Mouse (Mus musculus) NIH3T3 (cell line): ENCODE measurements around the gene Tbc1d15.

ENCODE experiments used
- DNase-seq: peaks from one replicate; pipeline ENCODE4 v3.0.0-alpha.2; 2012; ENCODE audit warnings: low read depth

Gene Tbc1d15

DNA sequence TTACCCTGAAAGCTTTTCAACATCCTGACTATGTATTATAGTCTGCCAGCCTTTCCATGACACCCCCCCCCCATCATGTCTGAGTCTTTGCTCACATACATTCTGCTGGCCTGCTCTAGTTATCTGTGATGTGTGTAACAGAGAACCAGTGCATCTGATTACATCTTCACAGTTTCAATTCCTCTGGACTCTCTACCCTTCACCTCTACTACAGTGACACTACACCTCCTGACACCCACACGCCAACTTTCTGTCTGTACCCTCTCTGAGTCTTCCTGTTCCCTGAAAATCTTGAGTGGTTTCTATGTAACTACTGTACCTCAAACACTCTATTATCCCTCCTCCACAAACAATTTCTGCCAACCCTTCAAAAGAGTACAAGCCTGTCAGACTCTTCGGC is 5.8 kb downstream of the Tbc1d15 start:
- DNase-seq, result no peak

DNA sequence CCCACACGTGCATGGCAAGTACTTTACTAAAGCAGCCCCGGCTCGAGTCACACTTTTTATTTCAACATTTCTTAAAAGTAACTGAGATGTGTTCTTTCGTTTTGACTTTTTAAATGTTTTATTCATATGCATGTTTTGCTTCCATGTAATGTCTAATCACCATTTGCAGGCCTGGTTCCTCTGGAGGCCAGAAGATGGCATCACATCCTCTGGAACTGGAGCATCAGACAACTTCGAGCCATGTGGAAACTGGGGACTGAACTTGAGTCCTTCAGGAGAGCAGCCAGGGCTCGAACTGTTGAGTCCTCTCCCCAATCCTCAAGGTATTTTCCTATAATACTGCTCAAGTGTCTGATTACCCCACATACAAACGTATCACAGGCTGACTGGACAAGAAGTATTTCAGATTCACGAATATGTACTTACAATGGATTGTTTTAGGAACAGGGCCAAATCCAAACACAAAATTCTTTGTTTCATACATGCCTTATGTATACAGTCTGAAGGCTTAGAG is 10.1 kb downstream of the Tbc1d15 start:
- peak; percentile 71 for DNase-seq

DNA sequence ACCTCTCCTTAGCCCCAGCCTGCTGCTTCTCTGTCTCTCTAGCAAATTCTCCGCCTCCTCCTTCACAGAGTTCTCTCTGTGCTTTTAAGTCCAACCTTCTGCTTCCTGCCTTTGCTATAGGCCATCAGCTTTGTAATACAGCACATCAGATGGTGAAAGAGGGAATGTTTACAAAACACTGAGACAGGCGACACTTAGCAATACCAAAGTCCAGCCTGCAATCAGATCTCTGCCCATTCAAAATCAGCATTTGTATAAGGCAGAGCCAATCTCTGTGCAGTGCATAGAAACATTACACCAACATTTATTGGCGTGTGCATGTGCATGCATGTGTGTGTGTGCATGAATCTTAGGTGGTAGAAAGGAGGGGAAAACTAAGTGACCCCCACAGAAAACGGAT is 13.3 kb downstream of the Tbc1d15 start:
- no peak for DNase-seq

DNA sequence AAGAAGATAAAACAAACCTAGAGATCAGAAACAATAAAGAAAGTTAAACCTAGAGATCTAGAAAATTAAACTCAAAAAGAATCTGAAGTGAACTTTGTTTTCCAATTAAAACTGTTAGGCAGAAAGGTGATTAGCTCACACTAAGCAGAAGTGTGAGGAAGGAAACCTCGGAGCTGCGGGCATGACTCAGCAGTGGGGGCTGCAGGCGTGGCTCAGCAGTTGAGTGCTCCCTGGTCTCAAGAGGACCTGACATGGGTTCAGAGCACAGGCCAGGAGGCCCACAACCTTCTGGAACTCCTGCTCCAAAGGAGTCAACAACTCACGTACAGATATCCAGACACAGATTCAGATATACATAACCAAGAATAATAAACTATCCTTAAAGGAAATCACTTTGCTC is 14.5 kb downstream of the Tbc1d15 start:
- DNase-seq, result no peak

DNA sequence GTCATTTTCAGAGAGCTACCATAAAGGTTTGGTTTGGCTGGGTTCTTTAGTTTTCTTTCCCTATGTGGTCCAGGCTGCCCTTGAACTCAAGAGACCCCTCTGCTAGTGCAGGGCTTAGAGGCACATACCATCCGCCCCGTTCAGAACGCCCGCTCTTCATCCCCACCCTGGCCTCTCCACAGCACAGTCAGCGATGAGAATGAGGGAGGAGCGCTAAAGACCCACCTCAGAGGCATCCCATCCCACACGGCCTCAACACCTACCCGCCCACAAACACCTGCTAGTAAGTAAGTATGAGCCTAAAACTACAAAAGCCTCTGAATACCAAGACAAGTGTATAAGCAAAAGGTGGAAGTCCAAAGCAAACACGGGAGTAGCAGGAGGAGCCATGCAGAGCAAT is 15.8 kb downstream of the Tbc1d15 start:
- DNase-seq, result no peak

DNA sequence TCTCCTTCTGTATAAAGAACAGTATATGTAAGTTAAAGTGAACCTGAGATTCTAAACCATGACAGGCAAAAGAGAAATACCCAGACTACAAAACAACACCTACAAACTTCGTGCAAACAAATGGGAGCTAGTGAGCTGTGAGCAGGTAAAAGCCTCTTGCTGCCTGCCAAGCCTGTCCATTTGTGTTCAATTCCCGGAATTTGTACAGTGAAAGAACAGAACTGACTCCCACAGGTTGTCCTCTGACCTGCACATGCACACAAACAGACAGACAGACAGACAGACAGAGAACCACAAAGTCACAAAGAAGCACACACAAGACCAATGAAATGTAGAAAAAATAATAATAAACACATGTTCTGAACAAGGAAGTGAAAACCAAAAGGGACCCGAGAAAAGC is 17.5 kb downstream of the Tbc1d15 start:
- DNase-seq, result no peak

DNA sequence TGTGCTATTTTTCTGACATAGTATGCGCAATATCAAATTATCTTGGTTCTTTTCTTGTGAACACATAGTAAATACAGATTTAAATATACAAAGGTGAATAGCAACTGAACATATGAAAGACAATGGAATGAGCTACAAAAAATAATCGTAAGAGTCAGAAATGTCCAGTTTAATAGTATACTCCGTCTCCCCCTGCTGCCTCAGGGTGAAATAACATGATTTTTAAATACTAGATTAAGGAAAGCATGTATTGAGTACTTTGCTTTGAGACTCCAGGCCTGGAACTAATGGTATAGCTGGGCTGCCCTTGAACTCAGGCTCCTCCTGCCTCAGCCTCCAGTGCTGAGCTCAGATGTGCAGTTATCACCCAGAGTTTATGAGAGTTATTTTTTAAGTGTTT is 18.8 kb downstream of the Tbc1d15 start:
- DNase-seq, result peak; percentile 51

DNA sequence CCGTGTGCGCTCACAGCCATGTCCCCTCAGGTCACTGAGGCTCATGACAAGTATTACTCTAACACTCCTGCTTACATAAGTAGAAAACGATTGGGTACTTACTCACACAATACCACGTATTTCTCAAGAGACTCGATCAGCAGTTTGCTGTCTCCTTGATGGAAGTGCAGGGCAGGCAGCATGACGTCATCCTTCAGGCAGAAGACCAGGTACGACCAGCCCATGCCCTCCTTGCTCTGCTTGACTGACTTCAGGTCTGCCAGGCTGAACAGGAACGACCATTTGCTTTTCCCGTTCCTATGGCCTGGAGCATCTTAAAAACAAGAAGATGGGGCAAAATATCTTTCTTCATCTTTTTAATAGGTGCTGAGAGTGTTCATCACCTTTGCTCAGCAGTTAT is 22.2 kb downstream of the Tbc1d15 start:
- DNase-seq, result no peak

DNA sequence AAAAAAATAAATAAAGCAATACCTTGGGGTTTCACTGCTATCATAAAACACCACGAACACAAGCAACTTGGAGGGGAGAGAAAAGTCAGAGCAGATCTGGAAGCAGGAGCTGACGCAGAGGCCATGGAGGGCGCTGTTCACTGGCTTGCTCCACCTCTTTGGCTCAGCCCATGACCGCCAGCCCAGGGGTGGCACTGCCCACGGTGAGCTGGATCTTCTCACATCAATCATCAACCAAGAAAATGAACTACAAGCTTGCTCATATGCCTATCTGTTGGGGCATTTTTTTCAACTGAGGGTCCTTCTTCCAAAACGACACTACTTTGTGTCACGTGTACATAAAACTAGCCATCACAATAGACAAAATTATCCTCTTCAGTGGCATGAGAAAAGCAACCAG is 24.7 kb downstream of the Tbc1d15 start:
- DNase-seq, result no peak

DNA sequence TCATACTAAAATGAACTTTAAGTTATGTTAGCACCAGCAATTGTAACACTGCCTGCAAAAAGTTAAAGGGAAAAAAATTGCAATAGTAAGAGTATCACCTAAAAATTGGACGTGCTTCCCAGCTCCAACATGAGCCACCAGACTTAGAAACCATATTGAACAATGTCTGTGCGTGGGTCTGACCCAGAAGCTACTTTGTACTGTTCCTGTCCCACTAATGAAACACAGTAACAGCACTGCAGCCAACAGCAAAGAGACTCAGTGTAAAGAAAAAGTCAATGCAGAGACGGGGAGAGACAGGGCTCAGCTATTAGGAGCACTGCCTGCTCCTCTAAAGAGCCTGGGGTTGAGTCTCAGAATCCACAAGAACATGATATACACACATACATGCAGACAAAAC is 27.4 kb downstream of the Tbc1d15 start:
- no peak for DNase-seq

DNA sequence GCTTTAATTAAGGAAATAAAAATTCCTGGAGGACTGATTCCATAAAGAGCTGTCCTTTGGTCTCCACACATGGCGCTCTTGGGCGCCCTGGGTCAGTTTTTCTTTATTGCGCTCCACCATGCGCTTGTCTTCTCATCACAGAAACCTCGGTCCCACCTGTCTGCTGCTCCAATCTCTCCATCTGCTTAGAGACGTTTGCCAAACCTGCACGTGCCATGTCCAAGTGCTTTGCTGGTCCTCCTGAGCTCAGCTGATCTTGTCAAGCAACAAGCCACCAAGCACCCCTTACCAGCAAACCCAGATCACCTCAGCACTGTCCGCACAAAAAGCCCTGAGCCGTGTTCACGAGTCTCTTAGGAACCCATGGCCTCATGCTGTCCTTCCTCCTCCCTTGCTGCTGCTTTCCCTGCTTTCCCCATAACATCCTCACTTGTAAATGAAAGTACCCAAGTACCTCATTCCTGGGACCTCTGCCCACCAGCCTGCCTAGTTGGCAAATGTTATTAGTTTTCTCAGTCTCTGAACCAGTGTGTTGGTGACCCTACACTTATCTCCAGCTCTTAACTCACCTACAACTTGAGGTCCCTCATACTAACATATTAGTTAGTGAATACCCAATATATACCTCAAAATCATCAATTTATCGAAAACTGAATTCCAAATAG is 38.2 kb downstream of the Tbc1d15 start:
- no peak for DNase-seq

DNA sequence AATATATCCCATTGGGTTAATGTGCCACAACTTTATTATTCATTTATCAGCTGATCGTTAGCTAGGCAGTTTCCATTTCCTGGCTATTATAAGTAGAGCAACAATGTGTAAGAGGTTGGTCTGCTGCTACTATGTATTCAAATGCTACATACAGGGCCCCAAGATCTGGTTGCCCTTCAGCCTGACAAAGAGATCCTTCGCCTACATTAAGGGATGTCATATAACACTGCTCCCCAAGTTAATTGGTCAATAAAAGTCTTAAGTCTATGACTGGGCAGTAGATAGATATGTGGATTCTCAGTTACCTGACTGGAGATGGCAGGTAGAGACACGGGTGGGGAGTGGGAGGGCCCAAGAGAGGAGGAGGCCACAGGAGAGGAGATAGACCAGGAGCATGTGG is 45.4 kb downstream of the Tbc1d15 start:
- no peak for DNase-seq

DNA sequence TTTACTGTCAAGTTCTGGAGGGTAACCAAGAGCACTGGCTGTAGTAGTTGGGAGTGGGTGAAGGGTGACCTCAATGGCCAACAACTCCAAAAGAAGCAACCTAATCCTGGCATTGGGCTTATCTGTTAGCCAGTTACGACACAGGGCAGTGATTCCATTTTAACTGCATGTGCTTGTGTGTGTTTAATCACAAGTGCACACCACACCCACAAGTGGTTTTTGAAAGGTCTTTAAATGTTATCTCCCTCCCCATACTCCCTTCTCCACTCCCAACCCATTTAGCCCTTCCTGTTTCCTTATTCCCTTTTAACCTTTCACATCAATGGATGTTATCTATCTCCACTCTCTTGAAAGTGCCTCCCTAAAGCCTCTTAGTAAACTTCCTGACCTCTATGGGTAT is 46.0 kb downstream of the Tbc1d15 start:
- DNase-seq, result no peak

DNA sequence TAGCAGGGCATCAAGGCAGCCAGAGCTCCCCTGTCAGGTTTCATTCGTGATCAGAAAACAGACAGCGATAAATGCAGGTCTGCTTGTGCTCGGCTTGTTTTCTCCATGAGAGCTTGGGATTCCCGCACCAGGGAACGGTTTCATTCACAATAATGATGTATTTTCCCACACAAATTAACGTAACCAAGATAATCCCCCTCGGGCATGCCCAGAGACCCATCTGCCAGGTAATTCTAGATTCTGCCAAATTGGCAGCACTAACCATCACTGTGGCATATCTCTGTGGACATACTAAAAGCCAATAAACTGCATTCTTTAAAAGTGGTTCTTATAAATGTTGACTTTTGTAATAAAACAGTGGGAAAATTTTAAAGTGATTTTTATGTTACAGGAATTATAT is 60.1 kb downstream of the Tbc1d15 start:
- no peak for DNase-seq

DNA sequence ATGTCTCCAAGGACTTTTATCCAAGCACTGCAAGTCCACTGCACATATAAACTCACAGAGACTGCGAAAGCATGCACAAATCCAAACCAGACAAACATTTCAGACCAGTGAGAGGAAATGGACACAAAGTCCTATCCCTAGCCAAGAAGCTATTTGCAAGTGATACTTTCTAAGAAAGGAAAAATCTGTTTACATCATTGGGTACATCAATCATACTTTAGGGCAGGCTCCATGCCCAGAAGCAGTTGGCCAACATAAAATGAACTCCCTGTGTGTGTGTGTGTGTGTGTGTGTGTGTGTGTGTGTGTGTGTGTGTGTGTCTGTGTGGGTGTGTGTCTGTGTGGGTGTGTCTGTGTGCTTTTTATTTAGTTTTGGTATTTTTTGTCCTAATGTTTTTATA is 63.9 kb downstream of the Tbc1d15 start:
- peak; percentile 87 for DNase-seq

DNA sequence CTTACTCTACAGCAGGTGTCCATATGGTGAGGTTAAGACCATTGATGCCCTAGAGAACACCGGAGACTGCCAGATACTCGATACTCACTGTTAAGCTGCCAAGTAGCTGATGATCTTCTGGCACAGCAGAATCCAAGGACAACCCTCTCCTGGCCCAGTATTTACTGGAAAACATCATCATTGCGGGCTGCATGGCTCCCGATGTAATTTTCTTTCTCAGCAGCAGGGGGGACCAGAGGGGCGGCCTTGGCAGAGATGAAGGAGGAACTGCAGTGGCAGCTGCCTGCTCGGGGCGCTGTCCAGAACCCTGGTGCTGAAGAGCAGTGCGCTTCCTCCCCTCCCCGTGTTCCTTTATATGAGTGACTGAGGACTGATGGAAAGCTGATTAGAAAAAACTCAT is 66.6 kb downstream of the Tbc1d15 start, which contains the start of gene Tph2:
TSS of gene Tph2 (minus strand) at position 326 of the 400 bp plus-strand sequence.
- peak; percentile 91 for DNase-seq

DNA sequence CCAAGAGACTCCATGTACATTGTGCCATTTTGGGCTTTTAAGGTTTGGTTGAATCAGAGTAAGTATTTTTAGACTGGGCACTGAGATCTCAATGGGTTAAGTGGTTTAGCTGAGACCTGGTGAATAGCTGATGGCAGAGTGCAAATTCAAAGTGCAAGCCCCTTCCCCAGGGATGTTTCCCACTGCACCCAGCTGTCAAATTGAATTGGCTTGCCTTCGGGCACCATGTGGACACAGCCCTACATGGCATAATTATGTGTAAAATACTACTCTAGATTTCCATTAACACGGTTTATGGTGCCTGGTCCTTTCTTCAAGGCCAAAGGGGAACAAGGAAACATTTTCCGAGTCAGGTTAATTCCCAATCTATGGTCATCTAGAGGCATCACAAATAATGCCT is 70.2 kb downstream of the Tbc1d15 start:
- DNase-seq, result no peak

DNA sequence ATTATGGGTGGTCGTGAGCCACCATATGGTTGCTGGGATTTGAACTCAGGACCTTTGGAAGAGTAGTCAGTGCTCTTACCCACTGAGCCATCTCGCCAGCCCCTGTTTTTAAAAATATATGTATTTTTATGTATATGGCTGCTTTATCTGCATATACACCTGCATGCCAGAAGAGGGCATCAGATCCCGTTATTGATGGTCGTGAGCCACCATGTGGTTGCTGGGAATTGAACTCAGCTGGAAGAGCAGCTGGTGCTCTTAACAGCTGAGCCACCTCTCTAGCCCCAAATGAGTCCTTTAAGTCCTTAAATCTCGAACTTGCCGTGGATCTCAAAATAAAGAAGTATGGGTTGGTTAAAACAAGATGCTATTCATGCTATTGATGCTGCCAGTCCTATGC is 73.2 kb downstream of the Tbc1d15 start:
- DNase-seq, result peak; percentile 34

DNA sequence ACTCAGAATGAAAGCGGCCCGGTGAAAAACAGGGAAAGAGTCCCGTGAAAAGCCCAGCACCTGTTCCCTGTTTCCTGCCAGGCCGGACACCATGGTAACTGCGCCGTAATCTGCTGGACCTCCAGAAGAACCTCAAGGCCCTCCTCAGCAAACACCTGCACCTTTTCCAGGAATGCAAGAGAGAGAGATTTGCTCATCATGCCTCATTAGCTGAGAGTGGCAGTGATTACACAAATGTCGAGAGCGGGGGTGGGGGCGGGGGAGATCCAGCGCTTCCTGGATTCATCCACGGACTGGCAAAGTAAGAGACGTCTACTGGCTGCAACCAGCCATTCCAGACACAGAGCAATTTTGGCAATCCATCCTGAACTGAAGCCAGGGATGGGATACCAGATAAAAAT is 75.7 kb downstream of the Tbc1d15 start:
- no peak for DNase-seq

DNA sequence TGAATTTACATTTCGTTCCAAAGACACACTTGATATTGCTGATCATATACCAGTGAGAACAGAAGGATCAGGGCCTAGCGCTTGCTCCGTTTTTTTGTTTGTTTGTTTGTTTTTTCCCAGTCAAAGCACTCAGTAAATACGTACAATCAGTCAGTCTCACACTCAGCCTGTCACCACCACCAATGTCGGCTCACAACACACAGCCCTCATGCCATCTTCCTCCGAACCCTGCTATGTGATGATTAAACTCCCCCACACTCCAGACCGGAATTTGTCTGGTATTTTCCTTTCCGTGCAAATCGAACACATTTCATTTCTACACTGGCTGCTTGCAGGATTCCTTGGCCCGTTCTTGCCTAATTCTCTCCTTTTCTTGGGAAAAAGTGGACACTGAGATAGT is 77.9 kb downstream of the Tbc1d15 start:
- DNase-seq, result no peak

DNA sequence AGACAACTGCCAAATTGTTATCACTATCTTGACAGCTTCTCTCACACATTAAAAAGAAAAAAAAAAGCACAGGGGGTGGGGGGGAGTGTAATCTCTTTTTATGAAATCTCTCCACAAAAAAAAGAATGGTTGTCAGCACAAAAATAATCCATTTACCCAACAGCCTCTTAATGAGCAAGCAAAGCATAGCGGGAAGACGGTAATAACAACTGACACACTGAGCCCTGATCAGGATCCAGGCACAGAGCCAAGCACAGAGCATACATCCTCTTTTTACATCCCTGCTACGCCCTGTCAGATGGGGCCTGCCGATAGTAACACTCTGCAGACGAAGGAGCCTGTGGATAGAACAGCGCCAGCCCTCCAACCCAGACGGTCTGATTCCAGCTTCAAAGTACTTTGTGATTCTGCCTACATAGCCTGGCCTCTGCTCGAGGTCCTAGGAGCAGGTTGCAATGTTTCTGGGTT is 79.9 kb downstream of the Tbc1d15 start:
- no peak for DNase-seq

DNA sequence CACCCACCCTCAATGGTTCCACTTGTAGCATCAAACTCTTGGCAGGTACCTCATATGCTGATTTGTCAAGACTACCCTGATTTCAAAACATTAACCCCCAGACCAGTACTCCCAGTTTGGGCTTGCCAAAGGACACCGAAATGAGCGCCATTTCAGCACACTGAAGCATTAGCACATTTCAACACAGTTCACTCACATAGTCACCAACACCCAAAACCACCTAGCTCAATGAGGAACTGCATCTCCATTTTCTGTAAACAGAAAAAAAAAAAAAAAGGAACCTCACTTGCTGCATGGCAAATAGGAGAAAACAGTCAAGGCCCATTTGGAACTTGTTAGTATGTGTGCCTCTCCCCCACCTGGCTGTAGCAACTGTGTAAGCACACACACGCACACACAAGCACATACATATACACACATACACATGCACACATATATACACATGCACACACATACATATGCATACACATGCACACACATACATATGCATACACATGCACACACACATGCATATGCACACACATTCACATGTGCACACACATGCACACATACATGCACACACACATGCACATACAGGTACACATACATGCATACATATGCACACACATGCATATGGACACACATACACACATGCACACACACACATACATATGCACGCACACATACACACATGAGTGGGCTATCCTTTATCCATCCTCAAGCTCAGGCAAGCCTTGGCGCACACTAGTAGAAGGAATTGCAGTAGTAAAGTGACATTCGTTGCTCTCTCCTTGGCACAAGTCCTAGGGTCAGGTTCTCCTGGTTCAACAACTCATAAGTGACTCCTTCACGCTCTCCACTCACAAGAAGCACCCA is 80.5 kb downstream of the Tbc1d15 start:
- no peak for DNase-seq

DNA sequence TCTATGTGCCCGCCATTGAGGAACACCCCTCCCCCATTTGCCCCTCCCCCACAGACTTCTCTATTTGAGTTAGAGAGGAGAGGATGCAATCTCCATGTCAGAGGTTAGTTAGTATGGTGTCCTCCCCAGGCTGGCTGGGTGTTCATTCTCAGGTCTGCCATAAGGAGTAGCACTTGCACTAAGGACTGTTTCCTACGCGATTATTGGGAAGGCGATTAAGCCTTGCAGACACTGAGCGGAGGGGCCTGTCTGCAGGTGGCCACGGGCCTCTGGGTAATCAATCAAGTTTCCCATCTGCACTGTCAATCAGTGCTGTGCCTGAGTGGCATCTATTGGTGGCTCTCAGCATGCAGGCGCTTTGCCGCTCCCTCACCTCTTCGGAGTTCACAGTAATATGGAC is 81.9 kb downstream of the Tbc1d15 start:
- DNase-seq, result no peak
